Mouse (Mus musculus) neural tube, embryonic 11.5 days (tissue): ENCODE measurements at regions not wholly inside any gene's neighbourhood (a gene's known extent, or its start where the extent isn't known, plus 50 kb on each side); places are given as distances from the start of the nearest gene placed in this dataset.

Experiments
- ATAC-seq: fragments of 200-750 bp; cut with Nextera tagmentation; 2 replicates; pipeline ENCODE4 v1.8.0; 2017; ENCODE audit warnings: moderate number of reproducible peaks, mild to moderate bottlenecking, moderate TSS enrichment, moderate library complexity; ENCODE audit not compliant: insufficient read depth, low FRiP score, low TSS enrichment
- DNase-seq: peaks from one replicate; pipeline ENCODE4 v3.0.0-alpha.2; 2015; ENCODE audit warnings: low spot score
- H3K27ac ChIP-seq: fragments of 300-500 bp; sonication (generic); 2 replicates; pipeline ENCODE4 v1.5.1; 2014; ENCODE audit warnings: low read depth, mild to moderate bottlenecking, low read length
- H3K27me3 ChIP-seq: fragments of 300-500 bp; sonication (generic); 2 replicates; pipeline ENCODE4 v1.6.1; 2014; ENCODE audit warnings: mild to moderate bottlenecking, low read length, mixed read lengths; ENCODE audit not compliant: control insufficient read depth, insufficient read depth
- H3K36me3 ChIP-seq: fragments of 300-500 bp; sonication (generic); 2 replicates; pipeline ENCODE4 v1.6.1; 2014; ENCODE audit warnings: mild to moderate bottlenecking, low read length, moderate library complexity, mixed read lengths; ENCODE audit not compliant: control insufficient read depth, insufficient read depth
- H3K4me1 ChIP-seq: fragments of 300-500 bp; sonication (generic); 2 replicates; pipeline ENCODE4 v1.6.1; 2014; ENCODE audit warnings: low read length, mixed read lengths; ENCODE audit not compliant: control insufficient read depth, insufficient read depth
- H3K4me2 ChIP-seq: fragments of 300-500 bp; sonication (generic); 2 replicates; pipeline ENCODE4 v1.6.1; 2014; ENCODE audit warnings: low read depth, mild to moderate bottlenecking, moderate library complexity
- H3K4me3 ChIP-seq: fragments of 300-500 bp; sonication (generic); 2 replicates; pipeline ENCODE4 v1.5.1; 2014; ENCODE audit warnings: low read depth, low read length
- H3K9ac ChIP-seq: fragments of 300-500 bp; sonication (generic); 2 replicates; pipeline ENCODE4 v1.6.1; 2014; ENCODE audit warnings: mild to moderate bottlenecking, low read length
- H3K9me3 ChIP-seq: fragments of 300-500 bp; sonication (generic); 2 replicates; pipeline ENCODE4 v1.6.1; 2016; ENCODE audit warnings: low read length; ENCODE audit not compliant: control insufficient read depth
- WGBS: fragments of 180-500 bp; shearing (Covaris S2); extraction: QIAGEN DNeasy Blood & Tissue Kit; methylation state at CpG from one replicate; pipeline ENCODE4 v1.1.7; 2014; 5-methylcytosine and 5-hydroxymethylcytosine counted together

GRCm38 (mm10) chr2:108919500-108920045 is 361.0 kb upstream of the Kif18a start:
- 77% methylated on average over 3 of the region's 3 CpGs for WGBS
- Histone ChIP-seq H3K4me2 (no peak overlapping the region), H3K9me3 (no peaks in the 10 kb centered on the region), H3K4me1 (no peaks in the 10 kb centered on the region), H3K9ac (no peak overlapping the region), H3K27ac (no peak overlapping the region), H3K36me3 (no peaks in the 10 kb centered on the region), H3K27me3 (no peaks in the 10 kb centered on the region), H3K4me3 (no peak overlapping the region)
- no peak for DNase-seq
- no peak for ATAC-seq

- no peak overlapping the region for H3K27ac ChIP-seq
- WGBS: 67% methylated on average over 5 of the region's 5 CpGs
- no peaks in the 10 kb centered on the region for H3K9me3 ChIP-seq
- DNase-seq (no peak), ATAC-seq (no peak)
- H3K36me3 ChIP-seq: no peaks in the 10 kb centered on the region
- no peak overlapping the region for H3K4me3 ChIP-seq
- H3K4me2 ChIP-seq: no peak overlapping the region
- H3K9ac ChIP-seq: no peak overlapping the region
- H3K27me3 ChIP-seq: no peaks in the 10 kb centered on the region
- H3K4me1 ChIP-seq: no peaks in the 10 kb centered on the region
These were observed 360.4 kb upstream of the Kif18a start for GRCm38 (mm10) chr2:108920111-108920510.

GRCm38 (mm10) chr2:108935981-108936762 is 344.4 kb upstream of the Kif18a start:
- H3K4me3 ChIP-seq: no peak overlapping the region
- 75% methylated on average over 5 of the region's 5 CpGs for WGBS
- no peak overlapping the region for H3K4me2 ChIP-seq
- no peak for DNase-seq
- ATAC-seq: no peak
- no peaks in the 10 kb centered on the region for H3K4me1 ChIP-seq
- H3K9me3 ChIP-seq: no peaks in the 10 kb centered on the region
- no peak overlapping the region for H3K27ac ChIP-seq
- no peaks in the 10 kb centered on the region for H3K27me3 ChIP-seq
- H3K36me3 ChIP-seq: no peaks in the 10 kb centered on the region
- no peak overlapping the region for H3K9ac ChIP-seq

GRCm38 (mm10) chr2:108980921-108981320 is 299.6 kb upstream of the Kif18a start:
- DNase-seq: no peak
- WGBS: 89% methylated on average over 5 of the region's 5 CpGs
- Histone ChIP-seq H3K27ac (no peak overlapping the region), H3K36me3 (no peaks in the 10 kb centered on the region), H3K4me1 (no peaks in the 10 kb centered on the region), H3K9me3 (no peaks in the 10 kb centered on the region), H3K4me2 (no peak overlapping the region), H3K27me3 (no peaks in the 10 kb centered on the region), H3K9ac (no peak overlapping the region), H3K4me3 (no peak overlapping the region)
- ATAC-seq: no peak

GRCm38 (mm10) chr2:109016223-109016622 is 264.3 kb upstream of the Kif18a start:
- Histone ChIP-seq H3K4me3 (no peak overlapping the region), H3K27ac (no peak overlapping the region), H3K4me2 (no peak overlapping the region), H3K4me1 (no peaks in the 10 kb centered on the region), H3K27me3 (no peaks in the 10 kb centered on the region), H3K9ac (no peak overlapping the region), H3K9me3 (no peaks in the 10 kb centered on the region), H3K36me3 (no peaks in the 10 kb centered on the region)
- WGBS: 57% methylated on average over 1 of the region's 1 CpGs
- no peak for ATAC-seq
- DNase-seq: no peak

- no peak for DNase-seq
- Histone ChIP-seq H3K9ac (no peak overlapping the region), H3K9me3 (no peaks in the 10 kb centered on the region), H3K27me3 (no peaks in the 10 kb centered on the region), H3K4me3 (no peak overlapping the region), H3K4me1 (no peaks in the 10 kb centered on the region), H3K4me2 (no peak overlapping the region), H3K27ac (no peak overlapping the region), H3K36me3 (no peaks in the 10 kb centered on the region)
- ATAC-seq: no peak
- WGBS: 86% methylated on average over 1 of the region's 1 CpGs
These were observed 263.4 kb upstream of the Kif18a start for GRCm38 (mm10) chr2:109017018-109017707.

GRCm38 (mm10) chr2:109038131-109038695 is 242.3 kb upstream of the Kif18a start:
- ATAC-seq (no peak), DNase-seq (no peak)
- 84% methylated on average over 6 of the region's 6 CpGs for WGBS
- Histone ChIP-seq H3K4me1 (no peaks in the 10 kb centered on the region), H3K36me3 (no peaks in the 10 kb centered on the region), H3K4me3 (no peak overlapping the region), H3K27me3 (no peaks in the 10 kb centered on the region), H3K4me2 (no peak overlapping the region), H3K9ac (no peak overlapping the region), H3K9me3 (no peaks in the 10 kb centered on the region), H3K27ac (no peak overlapping the region)
